Mouse (Mus musculus) mouse trophoblast stem cell (cell line): ENCODE measurements around the gene Pear1.

ENCODE experiments used
- in situ Hi-C, 2 experiments: fragments of 300-500 bp; cut with MseI, MboI; formaldehyde crosslinking; loops; 2 replicates in 1 of 2; 3 replicates in 1 of 2; pipeline ENCODE4 v1.15.1; 2025

The Pear1 gene

DNA sequence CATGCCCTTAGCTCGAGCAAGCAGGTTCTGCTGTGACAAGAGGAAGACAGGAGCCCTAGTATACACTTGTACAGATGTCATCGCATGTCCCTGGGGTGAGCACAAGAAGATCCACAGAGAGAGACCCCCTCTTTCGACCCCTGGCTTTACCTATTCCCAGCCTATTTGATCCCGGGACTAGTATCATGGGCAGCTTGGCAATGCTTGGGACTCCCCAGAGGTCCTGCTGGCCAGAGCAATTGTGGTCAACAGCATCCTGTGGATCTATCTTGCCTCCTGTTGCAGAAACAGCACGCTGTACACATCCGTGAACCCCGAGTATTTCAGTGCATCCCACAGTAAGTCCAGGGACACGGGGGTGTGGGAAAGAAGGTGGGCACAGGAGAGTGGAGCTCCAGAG is 12.8 kb downstream of the Pear1 start:
- in situ Hi-C loops: no loop called here

DNA sequence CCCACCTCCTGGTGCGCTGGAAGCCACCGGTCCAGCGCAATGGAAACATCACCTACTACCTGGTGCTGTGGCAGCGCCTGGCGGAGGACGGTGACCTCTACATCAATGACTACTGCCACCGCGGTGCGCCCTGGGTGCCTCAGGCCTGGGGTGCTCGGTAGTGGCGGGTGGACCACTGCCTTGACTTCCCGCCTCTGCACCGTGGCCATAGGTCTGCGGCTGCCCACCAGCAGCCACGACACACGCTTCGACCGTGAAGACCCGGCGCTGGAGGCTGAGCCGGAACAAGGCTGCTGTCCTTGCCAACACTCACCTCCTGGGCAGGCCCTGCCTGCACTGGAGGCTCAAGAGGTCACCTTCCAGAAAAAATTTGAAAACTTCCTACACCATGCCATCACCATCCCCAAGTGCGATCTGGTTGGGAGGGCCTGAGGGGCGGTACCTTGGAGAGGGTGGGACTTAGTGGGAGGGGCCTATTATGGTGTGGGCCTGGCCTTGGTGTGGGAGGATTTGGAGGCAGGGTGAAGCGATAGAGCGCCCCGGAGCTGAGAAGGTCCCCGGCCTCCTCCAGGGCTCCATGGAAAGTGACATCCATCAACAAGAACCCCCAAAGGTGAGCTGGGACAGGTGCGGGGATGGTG is 14.7 kb downstream of the Pear1 start:
- in situ Hi-C loops: no loop called here

DNA sequence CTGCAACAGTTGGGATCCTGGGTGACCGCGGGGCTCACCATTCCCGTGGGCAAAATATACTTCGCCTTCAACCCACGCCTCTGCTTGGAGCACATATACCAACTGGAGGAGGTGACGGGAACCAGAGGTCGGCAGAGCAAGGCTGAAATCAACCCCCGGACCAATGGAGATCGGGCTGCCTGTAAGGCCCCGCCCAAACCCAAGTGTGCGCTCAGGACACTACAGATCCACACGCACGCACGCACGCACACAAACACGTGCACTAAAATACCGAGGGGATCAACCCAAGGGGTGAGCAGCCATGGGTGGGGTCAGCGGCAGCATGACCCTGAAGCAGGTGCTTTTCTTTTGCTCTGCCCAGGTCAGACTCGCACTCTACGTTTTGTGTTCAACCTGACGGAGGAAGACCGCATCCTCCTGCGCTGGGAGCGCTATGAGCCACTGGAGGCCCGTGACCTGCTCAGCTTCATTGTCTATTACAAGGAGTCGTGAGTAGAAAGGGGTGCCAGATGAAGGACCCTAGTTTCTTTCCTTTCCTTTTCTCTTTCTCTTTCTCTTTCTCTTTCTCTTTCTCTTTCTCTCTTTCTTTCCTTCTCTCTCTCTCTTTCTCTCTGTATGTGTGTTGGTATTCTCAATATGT is 19.9 kb downstream of the Pear1 start:
- in situ Hi-C loops: no loop called here

DNA sequence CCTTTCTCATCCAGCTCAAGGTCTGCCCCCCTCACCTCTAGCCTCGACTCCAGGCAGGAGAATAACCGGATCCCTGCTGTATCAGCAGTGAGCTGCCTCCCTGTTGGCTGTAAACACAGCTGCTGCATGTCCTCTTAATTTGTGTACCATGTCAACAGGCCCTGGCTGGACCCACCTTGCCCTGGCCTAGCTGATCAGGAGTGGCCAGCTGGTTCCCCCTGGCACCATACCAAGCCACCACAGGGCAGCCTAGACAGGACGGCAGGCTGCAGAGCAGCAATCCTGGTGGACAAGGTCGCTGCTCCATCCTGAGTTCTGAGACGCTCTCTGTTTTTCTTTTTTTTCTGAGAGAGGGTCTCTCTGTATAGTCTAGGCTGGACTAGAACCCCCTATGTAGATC is 22.4 kb downstream of the Pear1 start:
- in situ Hi-C loops: no loop called here

DNA sequence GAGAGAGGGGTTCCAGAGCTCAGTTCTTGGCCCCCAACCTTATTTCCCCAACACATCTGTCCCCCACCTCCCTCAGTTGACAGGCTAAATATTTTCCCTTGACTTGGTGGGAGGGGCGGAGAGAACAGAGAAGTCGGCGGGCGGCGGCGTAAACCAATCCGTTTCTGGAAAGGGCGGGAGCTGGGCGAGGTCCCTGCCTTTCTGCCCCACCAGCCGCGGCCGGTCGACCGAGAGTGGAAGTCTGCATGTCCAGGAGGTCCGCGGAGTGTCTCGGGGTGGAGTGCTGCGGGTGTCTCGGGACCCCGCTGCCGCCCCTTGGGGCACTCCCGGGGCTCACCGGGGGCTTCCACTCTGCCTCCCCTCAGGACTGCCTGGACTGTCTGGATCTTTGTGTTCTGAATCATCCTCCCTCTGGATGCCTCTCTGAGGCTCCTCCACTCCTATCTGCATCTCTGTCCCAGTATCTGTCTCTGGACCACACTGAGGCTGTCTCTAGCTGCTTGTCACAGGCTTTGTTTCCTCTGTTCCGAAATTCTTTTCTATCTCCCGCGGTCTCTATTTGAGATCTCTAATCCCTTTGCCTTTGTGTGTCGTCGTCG is 27.3 kb downstream of the Pear1 start, which contains the start of gene Insrr:
Insrr (plus strand) TSS at position 216 of the 599 bp plus-strand sequence.
- in situ Hi-C loops: no loop called here

DNA sequence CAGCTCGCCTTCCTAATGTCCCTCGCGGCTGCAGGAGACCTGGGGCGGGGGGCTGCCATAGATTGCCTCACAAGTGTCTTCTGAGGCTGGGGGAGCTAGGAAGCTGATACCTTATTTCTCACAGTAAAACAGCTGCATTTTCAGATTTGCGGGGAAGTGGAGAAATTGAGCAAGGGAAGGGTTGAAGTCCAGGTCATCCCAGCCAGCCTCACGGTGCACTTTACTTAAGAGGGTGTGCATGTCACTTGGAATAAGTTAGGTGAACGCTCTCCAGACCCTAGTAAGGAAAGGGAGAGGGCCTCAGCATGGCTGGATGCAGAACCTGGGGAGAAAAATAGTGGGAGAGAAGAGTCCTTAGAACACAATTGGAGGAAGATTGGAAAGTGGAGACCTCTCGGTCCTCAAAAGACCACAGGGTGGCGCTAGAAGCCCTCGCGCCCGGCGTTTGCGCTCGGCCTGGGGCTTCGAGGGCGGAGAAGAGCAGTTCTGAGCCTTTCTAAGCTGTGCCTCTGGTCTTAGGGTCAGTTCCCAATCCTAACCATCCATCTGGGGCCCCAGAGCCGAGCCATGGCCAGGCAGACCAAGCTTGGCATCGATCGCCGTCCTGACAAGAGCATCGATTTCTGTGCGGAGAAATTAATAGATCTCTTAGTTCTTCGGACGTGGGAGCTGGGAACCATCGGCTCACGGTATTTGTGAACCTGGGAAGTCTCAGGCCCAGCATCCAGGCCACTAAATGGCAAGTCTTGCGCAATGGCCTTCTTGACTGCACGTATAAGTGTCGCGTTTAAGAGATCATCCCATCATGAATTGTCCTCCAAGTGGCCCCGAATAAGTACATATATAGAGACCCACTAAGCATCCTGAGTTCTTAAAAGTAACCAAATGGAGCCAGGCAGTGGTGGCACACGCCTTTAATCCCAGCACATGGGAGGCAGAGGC is 28.5 kb downstream of the Pear1 start:
- in situ Hi-C loops: no loop called here

DNA sequence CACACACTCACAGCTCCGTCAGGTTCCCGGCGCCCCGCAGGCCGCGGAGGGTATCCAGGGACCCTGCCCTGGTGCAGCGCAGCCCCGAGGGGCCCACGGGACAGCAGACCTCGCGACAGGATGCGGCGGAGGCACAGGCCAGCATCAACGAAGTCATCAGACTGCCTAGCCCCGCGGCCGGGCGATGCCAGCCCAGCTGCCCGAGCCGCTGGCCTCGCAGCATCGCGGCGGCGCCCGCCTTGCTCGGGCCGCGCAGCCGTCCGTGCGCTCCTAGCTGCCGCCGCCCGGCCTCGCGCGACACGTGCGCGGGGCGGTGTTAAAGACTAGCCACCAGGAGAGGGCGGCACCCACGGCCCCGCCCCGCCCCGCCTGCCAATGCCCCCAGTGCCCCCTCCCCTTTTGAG is 29.2 kb downstream of the Pear1 start, which contains the start of gene Ntrk1:
Ntrk1 (minus strand) TSS at position 241 of the 404 bp plus-strand sequence.
- in situ Hi-C loops: no loop called here

DNA sequence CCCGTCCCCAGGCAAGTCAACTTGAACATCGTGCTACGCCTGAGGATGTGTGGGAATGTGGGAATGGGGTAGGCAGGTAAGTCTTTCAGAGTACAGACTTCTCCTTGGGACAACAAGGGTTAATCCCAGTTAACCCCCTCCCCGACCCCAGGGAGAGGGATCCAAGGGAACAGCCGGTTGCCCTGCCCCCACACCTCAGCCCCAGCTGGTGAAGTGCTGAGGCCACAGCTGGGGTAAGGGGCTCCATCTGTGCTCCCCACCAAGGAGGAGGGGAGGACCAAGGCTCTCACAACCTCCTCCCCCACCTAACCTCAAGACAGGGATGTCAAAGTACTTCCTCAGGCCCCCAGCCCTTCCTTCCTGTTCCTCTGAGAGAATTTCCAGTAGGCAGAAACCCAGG is 34.3 kb downstream of the Pear1 start:
- in situ Hi-C loops: no loop called here

DNA sequence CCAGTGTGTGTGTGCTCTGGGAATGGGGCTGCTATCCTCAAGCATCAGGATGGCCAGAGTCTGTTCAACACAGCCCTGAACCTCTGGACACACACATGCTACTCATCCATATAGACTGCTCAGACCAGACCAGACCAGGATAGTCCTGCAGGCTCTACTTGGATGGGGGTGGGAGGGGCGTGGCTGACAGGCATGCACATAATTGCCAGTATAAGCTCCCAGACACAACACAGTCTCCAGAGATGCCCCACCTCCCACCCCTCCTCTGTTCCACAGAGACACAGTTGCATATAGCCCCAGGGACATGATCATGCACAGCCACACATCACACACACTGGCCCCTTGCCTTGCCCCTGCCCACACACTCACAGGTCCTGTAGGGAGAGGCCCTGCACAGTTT is 34.9 kb downstream of the Pear1 start:
- in situ Hi-C loops: no loop called here

DNA sequence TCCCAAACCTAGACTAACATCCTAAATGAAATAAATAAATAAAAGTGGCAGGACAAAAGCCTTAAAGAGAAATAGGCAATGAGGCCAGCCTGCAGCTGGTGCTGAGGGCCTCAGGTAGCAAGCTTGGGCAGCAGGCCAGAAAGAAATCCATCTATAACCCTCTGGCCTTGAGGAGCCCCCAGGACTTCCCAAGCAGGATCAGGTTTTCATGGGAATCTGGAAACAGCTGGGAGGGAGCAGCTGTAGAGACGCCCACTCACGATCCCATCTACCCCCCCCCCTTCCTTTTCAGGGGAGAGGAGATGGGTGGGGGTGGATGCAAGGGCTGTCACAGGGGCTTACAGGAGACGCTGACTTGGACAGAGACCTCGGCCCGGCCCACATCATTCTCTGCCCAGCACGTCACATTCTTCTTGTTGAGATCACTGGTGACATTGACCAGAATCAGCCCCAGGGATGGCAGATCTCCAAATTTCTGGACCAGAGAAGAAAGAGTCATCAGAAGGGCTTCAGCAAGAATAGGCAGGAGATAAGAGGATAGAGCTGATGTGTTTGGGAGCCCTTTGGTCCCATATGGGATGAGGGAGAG is 38.4 kb downstream of the Pear1 start:
- in situ Hi-C loops: no loop called here

DNA sequence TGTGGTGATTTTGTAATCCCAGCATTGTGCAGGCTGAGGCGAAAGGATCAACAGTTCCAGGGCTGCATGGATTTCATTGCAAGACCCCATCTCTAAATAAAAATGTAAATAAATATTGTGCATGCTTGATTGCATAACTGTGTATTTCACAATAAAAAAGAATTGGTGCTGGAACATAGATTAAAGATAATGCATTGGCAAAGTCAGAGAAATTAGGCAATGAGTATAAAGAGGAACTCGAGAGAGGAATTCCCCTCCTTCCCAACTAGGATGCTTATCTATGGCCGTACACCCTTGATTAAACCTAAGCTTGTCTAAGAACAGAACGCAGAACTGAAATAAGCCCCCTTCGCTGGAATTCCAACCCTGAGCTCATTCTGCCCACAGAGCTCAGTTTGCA is 39.0 kb downstream of the Pear1 start:
- in situ Hi-C loops: no loop called here

DNA sequence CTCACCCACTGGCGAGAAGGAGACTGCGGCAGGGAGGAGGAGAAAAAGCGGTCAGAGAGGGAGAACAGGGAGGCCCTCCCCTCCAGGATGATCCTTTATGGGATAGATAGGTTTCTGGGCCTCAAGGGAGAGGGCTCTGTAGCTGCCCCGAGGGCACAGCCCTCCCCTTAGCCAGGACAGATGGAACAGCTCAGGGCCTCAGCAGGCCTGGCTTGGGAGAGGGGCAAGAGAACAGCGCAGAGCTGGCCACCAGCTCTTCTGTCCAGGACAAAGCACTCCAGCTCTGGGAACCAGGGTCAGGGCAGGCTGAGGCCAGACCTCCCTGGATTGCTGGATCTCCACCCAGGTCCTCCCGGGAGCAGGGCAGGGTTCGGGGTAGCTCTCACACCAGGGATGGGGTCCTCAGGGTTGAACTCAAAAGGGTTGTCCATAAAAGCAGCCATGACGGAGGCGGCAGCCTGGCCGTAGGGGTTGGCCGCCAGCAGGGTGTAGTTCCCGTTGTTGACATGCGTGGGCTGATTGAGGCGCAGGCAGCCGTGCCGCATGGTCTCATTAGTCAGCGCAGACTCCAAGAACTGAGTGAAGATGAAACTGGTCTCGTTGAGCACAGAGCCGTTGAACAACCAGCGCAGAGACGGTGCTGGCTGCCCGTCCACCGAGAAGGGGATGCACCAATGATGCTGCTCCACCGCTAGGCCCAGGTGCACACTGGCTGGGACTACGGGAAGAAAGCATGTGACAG is 40.7 kb downstream of the Pear1 start:
- in situ Hi-C loops: no loop called here

DNA sequence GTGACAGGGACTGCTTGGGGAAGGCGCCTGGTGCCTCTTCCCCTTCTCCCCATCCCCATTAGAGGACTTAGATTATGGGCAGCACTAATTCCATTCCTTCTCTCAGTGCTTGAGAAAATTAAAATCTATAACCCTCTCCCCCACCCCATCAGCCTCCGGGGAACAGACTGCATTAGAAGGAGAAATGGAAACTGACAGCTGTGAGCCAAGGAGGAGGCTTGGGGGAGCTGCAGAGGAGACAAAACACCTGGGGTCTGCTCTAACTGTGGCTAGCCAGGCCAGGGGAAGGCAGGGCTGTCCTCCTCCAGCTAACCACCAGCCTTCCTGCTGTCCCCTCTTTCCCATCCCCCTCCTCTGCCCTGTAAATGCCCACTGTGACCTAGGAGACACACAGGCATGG is 45.0 kb downstream of the Pear1 start:
- in situ Hi-C loops: loop anchor here in 1 of 2 experiments (10.0 kb wide), 1 partner anchor 56 kb away; no protein-coding TSS in a partner anchor

DNA sequence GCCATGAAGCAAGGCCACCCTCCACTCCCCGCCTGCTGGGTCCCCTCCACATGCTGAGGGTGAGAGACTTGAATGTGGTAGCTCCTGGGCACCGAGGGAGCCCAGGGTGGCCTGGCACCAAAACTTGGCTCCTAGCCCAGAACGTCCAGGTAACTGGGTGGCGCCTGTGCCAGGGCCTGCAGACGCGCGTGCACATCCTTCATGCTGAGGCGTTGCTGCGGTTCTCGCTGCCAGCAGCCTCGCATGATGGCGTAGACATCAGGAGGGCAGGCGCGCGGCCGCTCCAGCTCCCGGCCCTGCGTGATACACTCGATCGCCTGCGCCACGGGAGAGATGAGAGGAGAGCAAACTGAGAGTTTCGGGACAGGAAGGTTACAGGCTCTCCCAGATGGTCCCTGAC is 45.8 kb downstream of the Pear1 start:
- in situ Hi-C loops: loop anchor here in 1 of 2 experiments (10.0 kb wide), 1 partner anchor 57 kb away; no protein-coding TSS in a partner anchor

DNA sequence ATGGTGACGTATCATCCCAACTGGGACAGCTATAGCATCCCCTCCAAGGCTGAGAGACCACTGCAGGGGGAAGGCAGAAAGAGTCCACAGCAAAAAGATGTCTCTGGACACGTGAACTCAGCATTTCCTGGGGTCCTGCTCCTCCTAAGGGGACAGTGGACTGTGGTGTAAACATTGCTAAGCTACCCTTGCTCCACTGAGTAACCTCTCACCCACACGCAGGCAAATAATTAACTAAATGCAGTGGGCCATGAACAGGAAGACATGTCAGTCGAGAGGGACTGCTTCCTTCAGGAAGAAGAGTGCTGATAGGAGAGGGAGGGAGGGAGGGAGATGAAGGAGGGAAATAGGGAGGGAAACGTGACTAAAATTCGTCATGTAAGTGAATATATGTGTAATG is 53.0 kb downstream of the Pear1 start:
- in situ Hi-C loops: loop anchor here in 1 of 2 experiments (10.0 kb wide), 1 partner anchor 64 kb away; no protein-coding TSS in a partner anchor

DNA sequence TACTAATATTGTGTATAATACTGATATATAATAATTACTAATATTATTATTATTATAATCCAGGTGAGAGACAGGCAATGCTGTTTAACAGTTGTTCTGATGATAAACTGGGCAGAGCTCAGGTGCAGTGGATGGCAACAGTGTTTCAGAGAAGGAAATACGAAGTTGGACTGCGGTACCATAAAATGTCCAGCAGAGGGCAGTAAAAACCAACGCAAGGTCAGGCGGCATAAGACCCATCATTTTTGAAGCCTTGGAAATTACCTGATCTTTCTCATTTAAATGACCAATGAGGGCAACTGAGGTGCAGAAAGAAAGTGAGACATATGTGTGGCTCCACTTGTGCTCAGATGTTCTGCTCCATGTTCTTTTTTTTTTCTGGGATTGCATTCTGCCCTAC is 53.8 kb downstream of the Pear1 start:
- in situ Hi-C loops: loop anchor here in 1 of 2 experiments (10.0 kb wide), 1 partner anchor 65 kb away; no protein-coding TSS in a partner anchor

DNA sequence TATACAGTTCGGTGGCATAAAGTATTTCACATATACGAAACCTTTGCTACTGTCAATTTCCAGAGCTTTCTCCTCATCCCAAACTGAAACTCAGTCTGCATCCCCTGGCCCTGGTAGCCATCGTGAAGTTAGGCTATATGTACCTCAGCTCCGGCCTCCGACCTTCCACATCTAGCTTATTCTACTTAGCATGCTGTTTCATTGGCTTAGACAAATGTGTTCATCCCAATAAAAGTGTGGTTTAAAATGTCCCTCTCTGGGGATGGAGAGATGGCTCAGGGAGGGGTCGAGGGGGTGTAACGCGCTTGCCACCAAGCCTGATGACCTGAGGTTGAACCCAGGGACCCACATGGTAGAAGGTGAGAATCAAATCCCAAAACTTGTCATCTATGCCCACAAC is 54.6 kb downstream of the Pear1 start:
- in situ Hi-C loops: no loop called here

DNA sequence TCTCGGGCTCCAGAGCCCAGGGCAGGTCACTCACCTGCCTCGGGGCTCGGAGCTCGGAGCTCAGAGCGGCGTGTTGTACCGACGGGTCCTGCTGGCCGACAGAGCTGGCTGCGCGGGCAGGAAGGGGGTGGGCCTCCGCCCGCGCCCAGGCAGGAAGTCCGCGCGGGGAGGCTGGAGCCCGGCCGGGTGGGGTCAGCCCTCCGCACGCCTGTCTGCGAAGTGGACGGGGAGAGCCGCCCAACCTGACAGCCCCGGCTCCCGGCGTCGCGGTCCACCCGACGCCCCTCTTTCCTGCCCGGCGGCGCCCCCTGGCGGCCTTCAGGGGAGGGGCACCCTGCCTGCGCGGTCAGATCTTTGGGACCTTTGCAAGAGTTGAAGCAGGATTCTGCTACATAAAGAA is 55.3 kb downstream of the Pear1 start:
- in situ Hi-C loops: no loop called here

DNA sequence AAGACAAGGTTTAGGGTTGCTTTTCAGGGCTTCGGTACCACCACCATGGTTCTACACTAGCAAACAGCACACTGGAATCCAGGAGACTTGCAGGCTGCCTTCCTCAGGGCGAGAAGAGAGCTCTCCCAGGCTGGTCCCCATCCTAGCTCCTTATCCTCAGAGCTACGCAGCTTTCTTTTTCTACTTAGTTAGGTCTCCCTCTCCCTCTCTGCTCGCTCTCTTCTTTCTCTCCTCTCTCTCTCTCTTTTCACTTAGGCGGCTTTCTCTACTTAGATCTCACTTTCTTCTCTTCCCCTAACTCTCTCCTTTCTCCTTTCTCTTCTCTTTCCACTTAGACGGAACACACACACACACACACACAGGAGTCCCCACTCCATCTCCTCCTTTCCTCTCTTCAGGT is 55.7 kb downstream of the Pear1 start:
- in situ Hi-C loops: no loop called here

DNA sequence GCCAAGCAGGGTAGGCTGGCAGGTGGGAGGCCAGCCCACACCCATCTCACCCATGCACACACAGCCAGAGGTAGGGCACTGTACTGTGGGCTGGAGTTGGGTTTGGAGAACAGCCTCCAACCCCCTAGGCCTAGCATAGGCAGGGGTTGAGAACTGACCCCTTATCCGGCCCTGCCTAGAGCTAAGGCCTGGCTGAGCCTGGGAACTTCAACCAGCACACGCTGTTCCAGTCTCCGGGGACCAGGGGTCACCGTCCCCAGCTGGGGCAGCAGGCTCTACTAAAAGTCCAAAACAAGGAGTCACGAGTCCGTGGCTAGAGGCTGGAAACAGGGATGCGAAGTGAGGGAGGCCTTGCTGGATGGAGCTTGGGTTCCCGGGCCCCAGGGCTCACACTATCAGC is 56.3 kb downstream of the Pear1 start:
- in situ Hi-C loops: no loop called here

DNA sequence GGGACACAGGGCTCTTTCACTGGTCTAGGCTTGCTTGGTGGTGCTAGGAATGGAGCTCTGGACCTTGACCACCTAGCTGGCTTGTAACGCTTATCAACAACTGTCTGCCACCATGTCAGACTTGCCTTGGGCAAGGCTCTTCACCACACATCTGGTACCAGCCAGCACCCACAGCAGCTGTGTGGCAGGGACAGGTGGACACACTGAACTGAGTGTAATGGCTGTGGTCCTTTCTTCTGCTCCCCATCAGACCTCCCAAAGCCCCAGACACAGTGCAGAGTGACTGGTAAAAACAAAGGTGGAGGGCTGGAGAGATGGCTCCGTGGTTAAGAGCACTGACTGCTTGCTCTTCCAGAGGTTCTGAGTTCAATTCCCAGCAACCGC is 57.8 kb downstream of the Pear1 start:
- in situ Hi-C loops: no loop called here
